Mouse (Mus musculus): ENCODE results near the gene Fxyd1. TPM values are rescaled to one million over a fixed set of nuclear protein-coding genes. Genes with fewer than 3 reads are reported as not detected.

The Fxyd1 gene
- polyA plus RNA-seq, 1 experiment: 10.3 TPM

- Histone ChIP-seq H3K4me1 (ENCODE audit: control insufficient read depth, insufficient read depth, low read length) (no peaks in the 10 kb centered on the region), H3K4me3 (ENCODE audit: insufficient read depth, low read length) (no peak overlapping the region), H3K27ac (ENCODE audit: insufficient read depth, low read length) (no peak overlapping the region)
- no peak for TF ChIP-seq CTCF (IDR thresholded peaks at IDR 0.05; ENCODE audit: borderline replicate concordance, insufficient read depth, low read length)
- TF ChIP-seq POLR2A (IDR thresholded peaks at IDR 0.05; ENCODE audit: low read depth, low read length): no peak
Observed at GRCm38 (mm10) chr7:31080611-31081010, 23.6 kb upstream of the Fxyd1 start.

- Histone ChIP-seq H3K4me3 (ENCODE audit: insufficient read depth, low read length) (no peak overlapping the region), H3K27ac (ENCODE audit: insufficient read depth, low read length) (no peak overlapping the region), H3K4me1 (ENCODE audit: control insufficient read depth, insufficient read depth, low read length) (no peaks in the 10 kb centered on the region)
- no peak for TF ChIP-seq POLR2A (IDR thresholded peaks at IDR 0.05; ENCODE audit: low read depth, low read length)
Observed at GRCm38 (mm10) chr7:31079670-31080069, 22.7 kb upstream of the Fxyd1 start.

- TF ChIP-seq POLR2A (IDR thresholded peaks at IDR 0.05; ENCODE audit: low read depth, low read length) (no peak), CTCF (IDR thresholded peaks at IDR 0.05; ENCODE audit: borderline replicate concordance, insufficient read depth, low read length) (no peak; the same call in 1 of the 2 replicates)
- H3K4me3 ChIP-seq (ENCODE audit: insufficient read depth, low read length): no peak overlapping the region
- no peaks in the 10 kb centered on the region for H3K4me1 ChIP-seq (ENCODE audit: control insufficient read depth, insufficient read depth, low read length)
- no peak overlapping the region for H3K27ac ChIP-seq (ENCODE audit: insufficient read depth, low read length)
Observed at GRCm38 (mm10) chr7:31077885-31078445, 21.0 kb upstream of the Fxyd1 start.

GRCm38 (mm10) chr7:31077470-31077869 is 20.5 kb upstream of the Fxyd1 start:
- no peak overlapping the region for H3K4me3 ChIP-seq (ENCODE audit: insufficient read depth, low read length)
- H3K27ac ChIP-seq (ENCODE audit: insufficient read depth, low read length): no peak overlapping the region
- H3K4me1 ChIP-seq (ENCODE audit: control insufficient read depth, insufficient read depth, low read length): no peaks in the 10 kb centered on the region
- TF ChIP-seq POLR2A (IDR thresholded peaks at IDR 0.05; ENCODE audit: low read depth, low read length) (no peak), CTCF (IDR thresholded peaks at IDR 0.05; ENCODE audit: borderline replicate concordance, insufficient read depth, low read length) (no peak)

- TF ChIP-seq POLR2A (IDR thresholded peaks at IDR 0.05; ENCODE audit: low read depth, low read length) (no peak), CTCF (IDR thresholded peaks at IDR 0.05; ENCODE audit: borderline replicate concordance, insufficient read depth, low read length) (no peak)
- no peak within 1 kb of the TSS for H3K27ac ChIP-seq (ENCODE audit: insufficient read depth, low read length)
- H3K4me1 ChIP-seq (ENCODE audit: control insufficient read depth, insufficient read depth, low read length): no peaks in the 10 kb centered on the region
- H3K4me3 ChIP-seq (ENCODE audit: insufficient read depth, low read length): no peak within 1 kb of the TSS
Observed at GRCm38 (mm10) chr7:31076492-31076891, 19.5 kb upstream of the Fxyd1 start, which contains the start of gene Fxyd3. TSS of gene Fxyd3 (minus strand) at chr7:31076704.

- no peak overlapping the region for H3K4me3 ChIP-seq (ENCODE audit: insufficient read depth, low read length)
- H3K4me1 ChIP-seq (ENCODE audit: control insufficient read depth, insufficient read depth, low read length): no peaks in the 10 kb centered on the region
- H3K27ac ChIP-seq (ENCODE audit: insufficient read depth, low read length): no peak overlapping the region
- no peak for TF ChIP-seq CTCF (IDR thresholded peaks at IDR 0.05; ENCODE audit: borderline replicate concordance, insufficient read depth, low read length)
- TF ChIP-seq POLR2A (IDR thresholded peaks at IDR 0.05; ENCODE audit: low read depth, low read length): no peak
Observed at GRCm38 (mm10) chr7:31074713-31075069, 17.7 kb upstream of the Fxyd1 start.

GRCm38 (mm10) chr7:31074061-31074712 is 17.2 kb upstream of the Fxyd1 start:
- H3K4me3 ChIP-seq (ENCODE audit: insufficient read depth, low read length): no peak overlapping the region
- TF ChIP-seq POLR2A (IDR thresholded peaks at IDR 0.05; ENCODE audit: low read depth, low read length) (no peak), CTCF (IDR thresholded peaks at IDR 0.05; ENCODE audit: borderline replicate concordance, insufficient read depth, low read length) (no peak)
- H3K27ac ChIP-seq (ENCODE audit: insufficient read depth, low read length): no peak overlapping the region
- no peaks in the 10 kb centered on the region for H3K4me1 ChIP-seq (ENCODE audit: control insufficient read depth, insufficient read depth, low read length)

- no peak for TF ChIP-seq CTCF (IDR thresholded peaks at IDR 0.05; ENCODE audit: borderline replicate concordance, insufficient read depth, low read length)
- no peak for TF ChIP-seq POLR2A (IDR thresholded peaks at IDR 0.05; ENCODE audit: low read depth, low read length)
Observed at GRCm38 (mm10) chr7:31073546-31073945, 16.5 kb upstream of the Fxyd1 start.

GRCm38 (mm10) chr7:31072326-31072725 is 15.3 kb upstream of the Fxyd1 start:
- Histone ChIP-seq H3K4me1 (ENCODE audit: control insufficient read depth, insufficient read depth, low read length) (no peaks in the 10 kb centered on the region), H3K4me3 (ENCODE audit: insufficient read depth, low read length) (no peak overlapping the region), H3K27ac (ENCODE audit: insufficient read depth, low read length) (no peak overlapping the region)
- TF ChIP-seq POLR2A (IDR thresholded peaks at IDR 0.05; ENCODE audit: low read depth, low read length) (no peak), CTCF (IDR thresholded peaks at IDR 0.05; ENCODE audit: borderline replicate concordance, insufficient read depth, low read length) (no peak)

More at GRCm38 (mm10) chr7:31073546-31073945, 16.5 kb upstream of the Fxyd1 start:
- no peak overlapping the region for H3K27ac ChIP-seq (ENCODE audit: insufficient read depth, low read length)
- no peak overlapping the region for H3K4me3 ChIP-seq (ENCODE audit: insufficient read depth, low read length)
- no peaks in the 10 kb centered on the region for H3K4me1 ChIP-seq (ENCODE audit: control insufficient read depth, insufficient read depth, low read length)

- no peaks in the 10 kb centered on the region for H3K4me1 ChIP-seq (ENCODE audit: control insufficient read depth, insufficient read depth, low read length)
- H3K27ac ChIP-seq (ENCODE audit: insufficient read depth, low read length): no peak overlapping the region
- no peak overlapping the region for H3K4me3 ChIP-seq (ENCODE audit: insufficient read depth, low read length)
- no peak for TF ChIP-seq POLR2A (IDR thresholded peaks at IDR 0.05; ENCODE audit: low read depth, low read length)
- no peak for TF ChIP-seq CTCF (IDR thresholded peaks at IDR 0.05; ENCODE audit: borderline replicate concordance, insufficient read depth, low read length)
Observed at GRCm38 (mm10) chr7:31070324-31070723, 13.3 kb upstream of the Fxyd1 start.

All from embryonic fibroblast, embryonic 13.5 days (primary cell).